Mouse (Mus musculus) liver, postnatal 0 days (tissue): Measurements from ENCODE around the gene Shprh. TPM values are rescaled to one million over a fixed set of nuclear protein-coding genes. Genes with fewer than 3 reads are reported as not detected.
"Not testable (repeated sequence)": the region's sequence is repeated elsewhere in the genome, so short reads cannot be mapped to it uniquely, and the experiment has no call there.

Source experiments
- ATAC-seq: fragments of 200-750 bp; cut with Nextera tagmentation; 2 replicates; pipeline ENCODE4 v1.8.0; 2017; ENCODE audit warnings: mild to moderate bottlenecking, moderate library complexity
- DNase-seq: peaks from one replicate; pipeline ENCODE4 v3.0.0-alpha.2; 2016
- H3K27ac ChIP-seq: fragments of 300-500 bp; sonication (generic); 2 replicates; pipeline ENCODE4 v1.5.1; 2014; ENCODE audit warnings: antibody characterized with exemption, moderate library complexity, mild to moderate bottlenecking, low read depth
- H3K27me3 ChIP-seq: fragments of 300-500 bp; sonication (generic); 2 replicates; pipeline ENCODE4 v1.6.1; 2014; ENCODE audit warnings: low read length, control low read depth, mixed read lengths; ENCODE audit not compliant: insufficient read depth
- H3K36me3 ChIP-seq: fragments of 300-500 bp; sonication (generic); replicated peaks from 2 replicates; pipeline ENCODE4 v1.6.1; 2014; ENCODE audit warnings: mild to moderate bottlenecking, control low read depth, low read length, moderate library complexity, mixed read lengths; ENCODE audit not compliant: insufficient read depth
- H3K4me1 ChIP-seq: fragments of 300-500 bp; sonication (generic); 2 replicates; pipeline ENCODE4 v1.6.1; 2014; ENCODE audit warnings: antibody characterized with exemption, mild to moderate bottlenecking, control low read depth; ENCODE audit not compliant: insufficient read depth
- H3K4me2 ChIP-seq: fragments of 300-500 bp; sonication (generic); 2 replicates; pipeline ENCODE4 v1.6.1; 2014; ENCODE audit warnings: low read depth, mild to moderate bottlenecking, low read length, moderate library complexity, mixed read lengths
- H3K4me3 ChIP-seq: fragments of 300-500 bp; sonication (generic); 2 replicates; pipeline ENCODE4 v1.5.1; 2014; ENCODE audit warnings: low read depth, low read length
- H3K9ac ChIP-seq: fragments of 300-500 bp; sonication (generic); replicated peaks from 2 replicates; pipeline ENCODE4 v1.6.1; 2014; ENCODE audit warnings: mild to moderate bottlenecking, moderate library complexity
- H3K9me3 ChIP-seq: fragments of 300-500 bp; sonication (generic); 2 replicates; pipeline ENCODE4 v1.6.1; 2016; ENCODE audit warnings: mild to moderate bottlenecking, control low read depth, low read length, mixed read lengths
- CTCF ChIP-seq: sonication (generic); IDR thresholded peaks from 2 replicates; pipeline ENCODE4 v1.5.1; 2016; ENCODE audit warnings: antibody characterized with exemption, low read depth
- EP300 ChIP-seq: IDR thresholded peaks from 2 replicates; pipeline ENCODE4 v1.6.1; 2016; ENCODE audit warnings: antibody characterized with exemption, low read depth, mild to moderate bottlenecking
- WGBS: fragments of 180-500 bp; shearing (Covaris S2); extraction: QIAGEN DNeasy Blood & Tissue Kit; methylation state at CpG from one replicate; pipeline ENCODE4 v1.1.7; 2014; ENCODE audit not compliant: insufficient replicate concordance; 5-methylcytosine and 5-hydroxymethylcytosine counted together
- polyA plus RNA-seq: library from polyadenylated mRNA; unstranded; fragments of >200 nt; fragmentation: Nextera tagmentation; extraction: Ambion mirVana; gene quantifications from 2 replicates; pipeline ENCODE4 v1.2.1, GENCODE M21; 2015

The Shprh gene
- polyA plus RNA-seq, 1 experiment from 2014 or later = 3.1 TPM

GRCm38 (mm10) chr10:11226442-11226841, 77.2 kb downstream of the Shprh start:
- ATAC-seq = no peak
- no peak overlapping the region for H3K27ac ChIP-seq
- no peaks in the 10 kb centered on the region for H3K27me3 ChIP-seq
- no peak overlapping the region for H3K4me3 ChIP-seq
- 76% methylated on average over 3 of the region's 3 CpGs for WGBS
- no peaks in the 10 kb centered on the region for H3K36me3 ChIP-seq
- no peak overlapping the region for H3K4me2 ChIP-seq
- no peaks in the 10 kb centered on the region for H3K9me3 ChIP-seq
- TF ChIP-seq EP300 = no peak
- TF ChIP-seq CTCF = no peak
- no peaks in the 10 kb centered on the region for H3K4me1 ChIP-seq
- no peak for DNase-seq
- no peak overlapping the region for H3K9ac ChIP-seq

GRCm38 (mm10) chr10:11229545-11230178, 80.4 kb downstream of the Shprh start:
- Histone ChIP-seq H3K9ac (no peak overlapping the region), H3K4me3 (no peak overlapping the region), H3K36me3 (no peaks in the 10 kb centered on the region), H3K4me2 (no peak overlapping the region), H3K27ac (no peak overlapping the region), H3K27me3 (no peaks in the 10 kb centered on the region), H3K4me1 (no peaks in the 10 kb centered on the region), H3K9me3 (no peaks in the 10 kb centered on the region)
- no peak for TF ChIP-seq EP300
- TF ChIP-seq CTCF = no peak
- DNase-seq = no peak
- WGBS = 40% methylated on average over 6 of the region's 6 CpGs
- ATAC-seq = no peak

DNA sequence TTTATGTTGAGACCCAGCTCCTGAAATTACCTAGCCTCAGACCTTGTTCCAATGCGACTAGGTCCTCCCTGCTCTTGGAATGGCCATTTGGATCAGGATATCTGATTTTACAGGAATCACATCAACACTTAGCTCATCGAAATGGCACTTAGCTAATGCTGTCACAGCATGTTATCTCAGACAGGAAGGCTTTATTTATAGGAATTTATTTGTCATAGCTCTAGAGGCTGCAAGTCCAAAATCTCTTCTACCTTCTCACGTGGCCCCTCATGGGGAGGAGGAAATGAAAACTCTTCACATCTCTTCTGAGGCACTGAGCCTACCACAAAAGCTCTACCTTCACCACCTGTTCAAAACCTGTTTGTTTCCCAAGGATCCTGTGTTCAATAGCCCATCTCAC, 84.0 kb downstream of the Shprh start:
- H3K9me3 ChIP-seq = no peaks in the 10 kb centered on the region
- no peak overlapping the region for H3K4me3 ChIP-seq
- WGBS = 50% methylated on average over 3 of the region's 3 CpGs
- H3K36me3 ChIP-seq = no peaks in the 10 kb centered on the region
- no peak for ATAC-seq
- TF ChIP-seq CTCF (no peak), EP300 (no peak)
- H3K4me2 ChIP-seq = no peak overlapping the region
- no peaks in the 10 kb centered on the region for H3K4me1 ChIP-seq
- H3K27ac ChIP-seq = no peak overlapping the region
- no peaks in the 10 kb centered on the region for H3K27me3 ChIP-seq
- DNase-seq = no peak
- H3K9ac ChIP-seq = no peak overlapping the region

DNA sequence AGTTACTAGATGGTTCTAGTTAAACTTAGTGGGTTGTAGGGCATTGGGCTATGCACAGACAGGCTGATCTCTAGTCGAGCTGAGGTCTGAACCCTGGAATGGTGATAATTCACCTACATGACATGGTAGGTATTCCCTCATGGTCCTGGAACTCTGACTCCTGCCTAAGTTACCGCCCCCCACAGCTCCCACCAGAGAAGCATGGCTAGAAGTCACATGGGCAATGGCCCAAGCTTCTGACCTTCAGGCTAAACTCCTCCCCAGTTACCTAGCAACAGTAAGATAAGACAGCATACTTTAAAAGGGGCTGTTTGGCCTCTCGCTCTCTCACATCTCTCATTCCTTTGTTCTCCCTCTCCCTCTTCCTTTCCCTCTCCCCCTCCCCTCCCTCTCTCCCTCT, 93.8 kb downstream of the Shprh start:
- not testable (repeated sequence) for H3K9ac ChIP-seq, H3K4me3 ChIP-seq, H3K9me3 ChIP-seq, ATAC-seq, H3K4me2 ChIP-seq, H3K36me3 ChIP-seq, H3K4me1 ChIP-seq, H3K27ac ChIP-seq, DNase-seq, H3K27me3 ChIP-seq
- 74% methylated on average over 3 of the region's 3 CpGs for WGBS

GRCm38 (mm10) chr10:11248210-11248609, 99.0 kb downstream of the Shprh start:
- no peaks in the 10 kb centered on the region for H3K4me1 ChIP-seq
- no peaks in the 10 kb centered on the region for H3K27me3 ChIP-seq
- 81% methylated on average over 3 of the region's 3 CpGs for WGBS
- no peak overlapping the region for H3K4me2 ChIP-seq
- H3K27ac ChIP-seq = no peak overlapping the region
- H3K9ac ChIP-seq = no peak overlapping the region
- ATAC-seq (no peak), DNase-seq (no peak)
- no peak for TF ChIP-seq CTCF
- no peak for TF ChIP-seq EP300
- H3K36me3 ChIP-seq = no peaks in the 10 kb centered on the region
- H3K4me3 ChIP-seq = no peak overlapping the region
- no peaks in the 10 kb centered on the region for H3K9me3 ChIP-seq

GRCm38 (mm10) chr10:11250247-11250997, 101.2 kb downstream of the Shprh start:
- H3K4me3 ChIP-seq = no peak overlapping the region
- H3K9me3 ChIP-seq = no peaks in the 10 kb centered on the region
- no peaks in the 10 kb centered on the region for H3K4me1 ChIP-seq
- 62% methylated on average over 2 of the region's 2 CpGs for WGBS
- TF ChIP-seq CTCF = no peak
- no peak for TF ChIP-seq EP300
- no peak overlapping the region for H3K4me2 ChIP-seq
- ATAC-seq (no peak), DNase-seq (no peak)
- no peaks in the 10 kb centered on the region for H3K27me3 ChIP-seq
- no peaks in the 10 kb centered on the region for H3K36me3 ChIP-seq
- H3K9ac ChIP-seq = no peak overlapping the region
- no peak overlapping the region for H3K27ac ChIP-seq

DNA sequence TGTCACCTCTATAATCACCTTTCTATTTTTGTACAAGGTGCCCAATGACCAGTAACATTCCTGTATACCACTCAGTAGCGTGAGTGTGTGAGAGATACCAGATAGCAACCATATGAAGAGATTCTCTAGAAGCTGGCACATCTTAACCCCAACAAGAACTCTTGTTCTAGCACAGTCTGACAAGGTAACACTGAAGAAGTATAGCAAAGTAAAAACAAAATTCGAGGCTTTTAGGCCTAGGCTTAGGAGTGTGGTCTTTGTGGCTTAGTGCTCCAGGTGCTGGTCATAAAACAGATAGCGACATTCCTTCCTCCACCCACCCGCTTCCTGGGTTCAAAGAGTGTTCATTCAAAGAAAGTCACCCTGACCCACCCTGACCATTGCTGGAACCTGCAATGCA, 104.4 kb downstream of the Shprh start:
- not testable (repeated sequence) for H3K9ac ChIP-seq, H3K9me3 ChIP-seq, ATAC-seq

More for the DNA sequence above, 104.4 kb downstream of the Shprh start:
- not testable (repeated sequence) for H3K36me3 ChIP-seq, DNase-seq, H3K4me1 ChIP-seq, H3K4me2 ChIP-seq, H3K4me3 ChIP-seq, H3K27ac ChIP-seq, H3K27me3 ChIP-seq
- WGBS = 65% methylated on average over 4 of the region's 4 CpGs
